Mouse (Mus musculus): ENCODE measurements at regions not wholly inside any gene's neighbourhood (a gene's known extent, or its start where the extent isn't known, plus 50 kb on each side); places are given as distances from the start of the nearest gene placed in this dataset.

DNA sequence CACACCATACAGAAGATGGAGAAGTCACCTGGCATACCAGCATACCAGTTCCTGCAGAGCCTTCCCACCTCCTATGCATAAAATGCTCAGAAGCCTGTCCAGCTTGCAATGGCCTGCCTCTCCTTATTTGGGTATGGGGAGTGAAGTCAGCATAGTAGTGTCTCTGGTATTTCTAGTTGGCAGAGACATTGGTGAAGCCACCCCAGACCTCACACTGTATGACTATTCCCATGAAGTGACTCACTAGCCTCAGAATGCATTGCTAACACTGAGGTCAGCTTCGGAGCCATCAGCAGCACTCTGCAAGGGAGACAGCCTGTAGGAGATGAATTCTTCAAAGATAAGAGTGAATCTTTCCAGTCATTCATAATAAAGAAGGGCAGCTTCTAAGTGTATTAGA is 325.2 kb upstream of the Actbl2 start:
- TF ChIP-seq CTCF (IDR thresholded peaks at IDR 0.05; ENCODE audit: borderline replicate concordance, insufficient read depth, low read depth, low read length) (no peak), POLR2A (IDR thresholded peaks at IDR 0.05; ENCODE audit: borderline replicate concordance, insufficient read depth, low read length) (no peak)
